Comparison of ENCODE assay signal across 10 mouse cellular contexts in the genomic region with DNA sequence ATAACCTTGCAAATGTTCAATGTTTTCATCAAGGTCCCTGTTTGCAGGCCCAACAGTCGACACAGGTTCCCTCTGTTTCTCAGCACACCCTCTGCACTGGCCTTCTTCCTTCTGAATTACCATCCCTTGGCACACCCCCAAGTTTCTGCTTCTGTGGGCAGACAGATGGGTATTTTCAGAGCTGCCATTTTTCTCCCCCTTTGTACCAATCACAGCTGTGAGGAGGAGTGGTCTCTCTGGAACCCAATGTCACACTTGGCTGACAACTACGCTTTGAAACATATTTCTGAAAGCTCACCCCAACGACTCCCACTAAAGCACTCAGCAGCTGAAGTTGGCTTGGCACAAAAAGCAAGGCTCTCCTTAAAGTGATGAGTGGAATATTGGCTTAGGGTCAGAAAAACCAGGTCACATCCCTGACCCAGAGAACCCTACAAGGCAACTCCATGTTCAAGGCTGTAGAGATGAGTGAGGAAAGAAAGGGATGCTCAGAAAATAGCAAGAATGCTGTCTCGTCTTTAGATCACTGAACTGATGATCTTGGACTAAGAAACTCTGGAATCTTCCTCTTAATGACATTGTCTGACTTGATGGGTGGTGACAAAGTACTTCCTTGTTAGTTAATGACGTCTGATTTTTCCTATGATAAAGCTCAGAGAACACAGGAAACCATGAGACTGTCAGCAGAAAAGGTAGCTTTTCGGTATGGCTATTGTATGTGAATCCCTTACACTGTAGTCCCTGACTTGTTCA. TPM values are rescaled to one million over a fixed set of nuclear protein-coding genes. Genes with fewer than 3 reads are reported as not detected.
DNase-seq lines count a peak whose midpoint lies in the region; ATAC-seq and TF ChIP-seq lines count a peak whose summit lies in the region.
"Had no signal": no experiment of that assay in that cellular context is flagged by ENCODE, and none has a peak within 500 bp of the region (broad histone marks: within the 10 kb centered on the region; RNA-seq: fewer than 3 reads in every experiment).

No protein-coding gene starts in this region.

- H3K4me2 ChIP-seq in lung, embryonic 14.5 days = no peak overlapping the region
- no peak overlapping the region for H3K4me2 ChIP-seq in forebrain, embryonic 16.5 days (ENCODE audit: low read length)

- no peaks in the 10 kb centered on the region for H3K4me1 ChIP-seq in lung, embryonic 14.5 days (ENCODE audit: insufficient read depth)
- peaks cover 8% of the 10 kb centered on the region for H3K4me1 ChIP-seq in forebrain, embryonic 16.5 days (replicated peaks; ENCODE audit: control insufficient read depth, insufficient read depth, low read length)
- H3K4me1 ChIP-seq in limb, embryonic 10.5 days = no peaks in the 10 kb centered on the region

- no peaks in the 10 kb centered on the region for H3K27me3 ChIP-seq in lung, embryonic 14.5 days (ENCODE audit: insufficient read depth, low read length)
- H3K27me3 ChIP-seq in forebrain, embryonic 16.5 days (replicated peaks; ENCODE audit: control insufficient read depth, insufficient read depth, low read length) = no peaks in the 10 kb centered on the region
- H3K27me3 ChIP-seq in limb, embryonic 10.5 days (ENCODE audit: low read depth, poor library complexity, severe bottlenecking) = no peaks in the 10 kb centered on the region

- no peak overlapping the region for H3K4me3 ChIP-seq in lung, embryonic 14.5 days (ENCODE audit: low read depth, low read length)
- H3K4me3 ChIP-seq in forebrain, embryonic 16.5 days (replicated peaks; ENCODE audit: low read length) = no peak overlapping the region
- no peak overlapping the region for H3K4me3 ChIP-seq in limb, embryonic 10.5 days
- H3K4me3 ChIP-seq: myocyte had no signal

- H3K27ac ChIP-seq in lung, embryonic 14.5 days (ENCODE audit: low read depth) = no peak overlapping the region
- H3K27ac ChIP-seq in forebrain, embryonic 16.5 days (ENCODE audit: low read length) = no peak overlapping the region
- no peak overlapping the region for H3K27ac ChIP-seq in limb, embryonic 10.5 days
- H3K27ac ChIP-seq: kidney, postnatal 0 days had no signal

- TF ChIP-seq CTCF in lung, embryonic 14.5 days (IDR thresholded peaks at IDR 0.05; ENCODE audit: low read depth) = no peak

- no peak overlapping the region for H3K9ac ChIP-seq in lung, embryonic 14.5 days
- H3K9ac ChIP-seq in forebrain, embryonic 16.5 days (replicated peaks; ENCODE audit: low read depth, low read length) = no peak overlapping the region

- no peaks in the 10 kb centered on the region for H3K36me3 ChIP-seq in lung, embryonic 14.5 days (ENCODE audit: insufficient read depth)
- no peaks in the 10 kb centered on the region for H3K36me3 ChIP-seq in forebrain, embryonic 16.5 days (ENCODE audit: control insufficient read depth, insufficient read depth)
- H3K36me3 ChIP-seq in limb, embryonic 10.5 days = no peaks in the 10 kb centered on the region

- DNase-seq in lung, embryonic 14.5 days = peak; percentile 62
- no peak for DNase-seq in lung, postnatal 36 days
- DNase-seq in layer of hippocampus, postnatal 14 days (ENCODE audit: low spot score in 2 of 2) = peak; percentile 24 to 75
- DNase-seq in right cerebral cortex, postnatal 25 days = peak; percentile 37
- no peak for DNase-seq in limb, embryonic 10.5 days (ENCODE audit: low spot score)
- no peak for DNase-seq in lung, adult 18-20 months
- no peak for DNase-seq in cerebellum, adult 11 months

- 61% methylated on average over 6 of the region's 6 CpGs for WGBS in lung, embryonic 14.5 days
- WGBS in forebrain, embryonic 16.5 days = 60% methylated on average over 6 of the region's 6 CpGs
- WGBS in limb, embryonic 10.5 days = 89% methylated on average over 6 of the region's 6 CpGs

- H3K9me3 ChIP-seq in lung, embryonic 14.5 days (ENCODE audit: low read depth, low read length) = no peaks in the 10 kb centered on the region
- no peaks in the 10 kb centered on the region for H3K9me3 ChIP-seq in forebrain, embryonic 16.5 days (ENCODE audit: control insufficient read depth, low read length)
- H3K9me3 ChIP-seq in limb, embryonic 10.5 days (replicated peaks) = no peaks in the 10 kb centered on the region

- ATAC-seq in lung, embryonic 14.5 days (ENCODE audit: insufficient read depth) = 0 out of 2 replicates have a peak, but pooled peaks have one; percentile 55
- ATAC-seq in forebrain, embryonic 16.5 days = peak; percentile 89

RNA-seq across cellular contexts. Expression of a gene that starts 31.7 kb away (rescaled TPM):
- 4.1 and 4.6 TPM in 2 replicates for polyA plus RNA-seq in lung, embryonic 14.5 days (2014; fragmentation: Nextera tagmentation; extraction: Ambion mirVana)
- 10.2 and 11.9 TPM in 2 replicates for polyA plus RNA-seq in forebrain, embryonic 16.5 days (2015; fragmentation: Nextera tagmentation; extraction: Ambion mirVana)
- total RNA-seq in layer of hippocampus, postnatal 14 days (2021) = 10 to 100 TPM; 30.7 to 32.9 TPM
- 1.5 and 4.2 TPM in 2 replicates for polyA plus RNA-seq in limb, embryonic 10.5 days (2016; fragmentation: Nextera tagmentation; extraction: Ambion mirVana)

Comparison
In these comparisons a context has a peak if more than half of its experiments do, and no peak if none do; other contexts are left out.
1. DNase-seq: peak in lung, embryonic 14.5 days (single experiment), layer of hippocampus, postnatal 14 days (2 of 2) and right cerebral cortex, postnatal 25 days (single experiment); none in lung, postnatal 36 days (single experiment), limb, embryonic 10.5 days (single experiment), lung, adult 18-20 months (0 of 2) and cerebellum, adult 11 months (single experiment).